Comparison of ENCODE assay signal across 11 mouse cellular contexts in the genomic region with DNA sequence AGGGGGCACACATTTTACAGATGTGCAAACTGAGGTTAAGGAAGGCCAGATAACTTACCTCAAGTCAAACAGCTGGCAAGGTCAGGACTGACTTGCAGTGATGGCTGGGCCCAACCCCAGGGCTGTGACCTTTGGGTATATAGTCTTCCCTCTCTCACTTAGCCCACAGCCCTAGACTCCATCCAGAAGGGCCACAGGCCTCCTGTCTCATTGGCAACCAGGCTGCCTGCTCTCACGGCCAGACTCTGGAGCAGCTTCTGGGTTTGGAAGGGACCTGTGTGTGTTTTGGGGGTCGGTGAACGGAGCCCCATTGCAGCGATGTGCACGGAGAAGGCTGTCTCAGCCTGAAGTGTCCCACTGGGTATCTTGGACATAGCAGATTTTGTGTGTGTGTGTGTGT.
A peak's percentile ranks its signal among the peaks of the same experiment; 100 is the strongest.
DNase-seq lines count a peak whose midpoint lies in the region; ATAC-seq lines count a peak whose summit lies in the region.
"Had no signal": no experiment of that assay in that cellular context is flagged by ENCODE, and none has a peak within 500 bp of the region (broad histone marks: within the 10 kb centered on the region; RNA-seq: fewer than 3 reads in every experiment).

No protein-coding gene starts in this region.

- no peak for ATAC-seq in kidney, embryonic 16.5 days (ENCODE audit: low FRiP score, low TSS enrichment)
- ATAC-seq in embryonic facial prominence, embryonic 15.5 days (ENCODE audit: insufficient number of reproducible peaks, low FRiP score, low TSS enrichment, low read depth): no peak
- ATAC-seq in midbrain, embryonic 14.5 days (ENCODE audit: low FRiP score, low TSS enrichment): no peak
- ATAC-seq: Patski had no signal

- no peak overlapping the region for H3K4me2 ChIP-seq in kidney, embryonic 16.5 days (replicated peaks; ENCODE audit: low read depth, low read length)
- H3K4me2 ChIP-seq in embryonic facial prominence, embryonic 15.5 days (replicated peaks): peak overlapping the region; percentile 86
- H3K4me2 ChIP-seq in midbrain, embryonic 14.5 days (ENCODE audit: low read length): peak overlapping the region; percentile 62

- peak overlapping the region; percentile 99 for H3K27ac ChIP-seq in kidney, embryonic 16.5 days (ENCODE audit: low read length)
- peak overlapping the region; percentile 99 for H3K27ac ChIP-seq in embryonic facial prominence, embryonic 15.5 days (replicated peaks)
- H3K27ac ChIP-seq in midbrain, embryonic 14.5 days (replicated peaks; ENCODE audit: low read depth, low read length): peak overlapping the region; percentile 99

- 93% methylated on average over 5 of the region's 5 CpGs for WGBS in kidney, embryonic 16.5 days
- WGBS in embryonic facial prominence, embryonic 15.5 days: 92% methylated on average over 5 of the region's 5 CpGs
- 61% methylated on average over 5 of the region's 5 CpGs for WGBS in midbrain, embryonic 14.5 days

- H3K27me3 ChIP-seq in kidney, embryonic 16.5 days (ENCODE audit: insufficient read depth, low read length): no peaks in the 10 kb centered on the region
- H3K27me3 ChIP-seq in embryonic facial prominence, embryonic 15.5 days: no peaks in the 10 kb centered on the region
- peaks cover 27% of the 10 kb centered on the region for H3K27me3 ChIP-seq in midbrain, embryonic 14.5 days (ENCODE audit: control insufficient read depth, insufficient read depth, low read length)
- H3K27me3 ChIP-seq: Patski had no signal

- peak; percentile 68 for DNase-seq in cerebellum, adult 9-10 months
- no peak for DNase-seq in cerebellum, postnatal 4 days (ENCODE audit: low spot score in 2 of 2)
- DNase-seq in kidney, postnatal 10 days: no peak
- DNase-seq in midbrain, embryonic 14.5 days: no peak
- DNase-seq in retina, embryonic 14.5 days (ENCODE audit: low spot score): no peak
- no peak for DNase-seq in c-Kit-positive CD71-positive TER-119-positive erythroid progenitor cells, embryonic 14.5 days (ENCODE audit: low spot score)
- DNase-seq: lung, postnatal 10 days; thymus, adult 18-20 months had no signal

- no peaks in the 10 kb centered on the region for H3K9me3 ChIP-seq in kidney, embryonic 16.5 days (ENCODE audit: low read length)
- no peaks in the 10 kb centered on the region for H3K9me3 ChIP-seq in embryonic facial prominence, embryonic 15.5 days (replicated peaks)
- no peaks in the 10 kb centered on the region for H3K9me3 ChIP-seq in midbrain, embryonic 14.5 days (ENCODE audit: control insufficient read depth, low read length)

- peaks cover 46% of the 10 kb centered on the region for H3K4me1 ChIP-seq in kidney, embryonic 16.5 days (ENCODE audit: insufficient read depth, low read length)
- peaks cover 71% of the 10 kb centered on the region for H3K4me1 ChIP-seq in embryonic facial prominence, embryonic 15.5 days
- peaks cover 44% of the 10 kb centered on the region for H3K4me1 ChIP-seq in midbrain, embryonic 14.5 days (ENCODE audit: control insufficient read depth, insufficient read depth, low read length)

- no peaks in the 10 kb centered on the region for H3K36me3 ChIP-seq in kidney, embryonic 16.5 days (ENCODE audit: insufficient read depth, low read length)
- H3K36me3 ChIP-seq in embryonic facial prominence, embryonic 15.5 days: 0 out of 2 replicates have a peak, but pooled peaks cover 2% of the 10 kb centered on the region
- H3K36me3 ChIP-seq in midbrain, embryonic 14.5 days (ENCODE audit: control insufficient read depth, insufficient read depth, low read length): no peaks in the 10 kb centered on the region

- H3K9ac ChIP-seq in kidney, embryonic 16.5 days (replicated peaks; ENCODE audit: low read length): peak overlapping the region; percentile 86
- no peak overlapping the region for H3K9ac ChIP-seq in embryonic facial prominence, embryonic 15.5 days
- H3K9ac ChIP-seq in midbrain, embryonic 14.5 days (replicated peaks; ENCODE audit: low read length): peak overlapping the region; percentile 66; the same call in 1 of the 2 replicates

- no peak overlapping the region for H3K4me3 ChIP-seq in kidney, embryonic 16.5 days (ENCODE audit: low read length)
- H3K4me3 ChIP-seq in embryonic facial prominence, embryonic 15.5 days (replicated peaks): no peak overlapping the region
- H3K4me3 ChIP-seq in midbrain, embryonic 14.5 days (replicated peaks; ENCODE audit: low read depth, low read length): no peak overlapping the region
